Mouse (Mus musculus) liver, embryonic 13.5 days (tissue): ENCODE results near the gene Bicral. TPM values are rescaled to one million over a fixed set of nuclear protein-coding genes. Genes with fewer than 3 reads are reported as not detected.
A peak's percentile ranks its signal among the peaks of the same experiment; 100 is the strongest.

ENCODE experiments used
- ATAC-seq: fragments of 200-750 bp; cut with Nextera tagmentation; 2 replicates; pipeline ENCODE4 v1.8.0; 2017; ENCODE audit warnings: low read depth, mild to moderate bottlenecking, moderate number of reproducible peaks, moderate library complexity
- DNase-seq: peaks from one replicate; pipeline ENCODE4 v3.0.0; 2022
- H3K27ac ChIP-seq: fragments of 300-500 bp; sonication (generic); 2 replicates; pipeline ENCODE4 v1.5.1; 2015; ENCODE audit warnings: moderate library complexity, mild to moderate bottlenecking, inconsistent platforms
- H3K27me3 ChIP-seq: fragments of 300-500 bp; sonication (generic); 2 replicates; pipeline ENCODE4 v1.6.1; 2015; ENCODE audit warnings: mild to moderate bottlenecking, inconsistent platforms
- H3K36me3 ChIP-seq: fragments of 300-500 bp; sonication (generic); 2 replicates; pipeline ENCODE4 v1.6.1; 2015; ENCODE audit warnings: mild to moderate bottlenecking, inconsistent platforms
- H3K4me1 ChIP-seq: fragments of 300-500 bp; sonication (generic); replicated peaks from 2 replicates; pipeline ENCODE4 v1.6.1; 2015; ENCODE audit warnings: inconsistent platforms
- H3K4me2 ChIP-seq: fragments of 300-500 bp; sonication (generic); 2 replicates; pipeline ENCODE4 v1.6.1; 2015; ENCODE audit warnings: inconsistent platforms, mild to moderate bottlenecking, moderate library complexity
- H3K4me3 ChIP-seq: fragments of 300-500 bp; sonication (generic); replicated peaks from 2 replicates; pipeline ENCODE4 v1.5.1; 2015; ENCODE audit warnings: mild to moderate bottlenecking, inconsistent platforms
- H3K9ac ChIP-seq: fragments of 300-500 bp; sonication (generic); 2 replicates; pipeline ENCODE4 v1.6.1; 2015; ENCODE audit warnings: mild to moderate bottlenecking, inconsistent platforms
- H3K9me3 ChIP-seq: fragments of 300-500 bp; sonication (generic); replicated peaks from 2 replicates; pipeline ENCODE4 v1.6.1; 2016; ENCODE audit warnings: inconsistent platforms
- WGBS: fragments of 180-500 bp; shearing (Covaris S2); methylation state at CpG from one replicate; pipeline ENCODE4 v1.1.7; 2015; ENCODE audit not compliant: insufficient replicate concordance; 5-methylcytosine and 5-hydroxymethylcytosine counted together
- polyA plus RNA-seq: library from polyadenylated mRNA; unstranded; fragments of >200 nt; fragmentation: Nextera tagmentation; extraction: Ambion mirVana; gene quantifications from 2 replicates; pipeline ENCODE4 v1.2.1, GENCODE M21; 2015

Gene Bicral
- polyA plus RNA-seq, 1 experiment from 2014 or later, result 2.6 TPM

GRCm38 (mm10) chr17:46885910-46886643 is 27.8 kb upstream of the Bicral start:
- Histone ChIP-seq H3K27me3 (no peaks in the 10 kb centered on the region), H3K4me1 (peaks cover 84% of the 10 kb centered on the region), H3K36me3 (no peaks in the 10 kb centered on the region), H3K9ac (peak overlapping the region; percentile 58), H3K4me2 (peak overlapping the region; percentile 70), H3K27ac (peak overlapping the region; percentile 79), H3K4me3 (peak overlapping the region; percentile 43), H3K9me3 (no peaks in the 10 kb centered on the region)
- DNase-seq, result peak; percentile 57
- ATAC-seq, result peak; percentile 48
- WGBS, result 12% methylated on average over 17 of the region's 17 CpGs

GRCm38 (mm10) chr17:46885218-46885909 is 27.1 kb upstream of the Bicral start:
- H3K27me3 ChIP-seq, result no peaks in the 10 kb centered on the region
- peaks cover 83% of the 10 kb centered on the region for H3K4me1 ChIP-seq
- peak overlapping the region; percentile 58 for H3K9ac ChIP-seq
- no peaks in the 10 kb centered on the region for H3K36me3 ChIP-seq
- H3K4me3 ChIP-seq, result peak overlapping the region; percentile 43
- H3K4me2 ChIP-seq, result peak overlapping the region; percentile 70
- 35% methylated on average over 11 of the region's 11 CpGs for WGBS
- no peaks in the 10 kb centered on the region for H3K9me3 ChIP-seq
- DNase-seq, result peak; percentile 30
- ATAC-seq, result peak; percentile 26; the same call in 1 of the 2 replicates
- H3K27ac ChIP-seq, result peak overlapping the region; percentile 79

- H3K4me3 ChIP-seq, result no peak overlapping the region
- no peaks in the 10 kb centered on the region for H3K9me3 ChIP-seq
- no peaks in the 10 kb centered on the region for H3K36me3 ChIP-seq
- 72% methylated on average over 6 of the region's 6 CpGs for WGBS
- ATAC-seq, result no peak
- no peak for DNase-seq
- no peak overlapping the region for H3K9ac ChIP-seq
- no peaks in the 10 kb centered on the region for H3K27me3 ChIP-seq
- H3K4me1 ChIP-seq, result peaks cover 85% of the 10 kb centered on the region
- peak overlapping the region; percentile 79 for H3K27ac ChIP-seq
- H3K4me2 ChIP-seq, result no peak overlapping the region; the same call in 1 of the 2 replicates
Observed at GRCm38 (mm10) chr17:46884766-46885165, 26.5 kb upstream of the Bicral start.

- WGBS, result 76% methylated on average over 9 of the region's 9 CpGs
- no peaks in the 10 kb centered on the region for H3K9me3 ChIP-seq
- H3K4me2 ChIP-seq, result no peak overlapping the region
- no peak overlapping the region for H3K4me3 ChIP-seq
- H3K9ac ChIP-seq, result no peak overlapping the region
- H3K4me1 ChIP-seq, result peaks cover 75% of the 10 kb centered on the region
- no peaks in the 10 kb centered on the region for H3K27me3 ChIP-seq
- H3K36me3 ChIP-seq, result no peaks in the 10 kb centered on the region
- H3K27ac ChIP-seq, result no peak overlapping the region
- ATAC-seq, result no peak
- no peak for DNase-seq
Observed at GRCm38 (mm10) chr17:46883107-46883506, 24.8 kb upstream of the Bicral start.

- Histone ChIP-seq H3K36me3 (no peaks in the 10 kb centered on the region), H3K9ac (no peak overlapping the region), H3K27ac (no peak overlapping the region), H3K4me3 (no peak overlapping the region), H3K27me3 (no peaks in the 10 kb centered on the region), H3K4me2 (no peak overlapping the region), H3K4me1 (peaks cover 63% of the 10 kb centered on the region), H3K9me3 (no peaks in the 10 kb centered on the region)
- ATAC-seq, result no peak
- no peak for DNase-seq
- 76% methylated on average over 6 of the region's 6 CpGs for WGBS
Observed at GRCm38 (mm10) chr17:46881728-46882127, 23.4 kb upstream of the Bicral start.

GRCm38 (mm10) chr17:46880322-46880721 is 22.0 kb upstream of the Bicral start:
- 58% methylated on average over 2 of the region's 2 CpGs for WGBS
- H3K4me2 ChIP-seq, result no peak overlapping the region
- H3K9ac ChIP-seq, result no peak overlapping the region
- no peaks in the 10 kb centered on the region for H3K9me3 ChIP-seq
- H3K4me3 ChIP-seq, result no peak overlapping the region
- peaks cover 50% of the 10 kb centered on the region for H3K4me1 ChIP-seq
- no peak overlapping the region for H3K27ac ChIP-seq
- DNase-seq (no peak), ATAC-seq (no peak)
- H3K27me3 ChIP-seq, result no peaks in the 10 kb centered on the region
- H3K36me3 ChIP-seq, result no peaks in the 10 kb centered on the region

- ATAC-seq (no peak), DNase-seq (no peak)
- Histone ChIP-seq H3K4me2 (no peak overlapping the region), H3K4me1 (peaks cover 46% of the 10 kb centered on the region), H3K4me3 (no peak overlapping the region), H3K27me3 (no peaks in the 10 kb centered on the region), H3K27ac (no peak overlapping the region), H3K36me3 (no peaks in the 10 kb centered on the region), H3K9ac (no peak overlapping the region), H3K9me3 (no peaks in the 10 kb centered on the region)
- WGBS, result 56% methylated on average over 14 of the region's 14 CpGs
Observed at GRCm38 (mm10) chr17:46879841-46880311, 21.6 kb upstream of the Bicral start.

- Histone ChIP-seq H3K9me3 (no peaks in the 10 kb centered on the region), H3K4me2 (no peak overlapping the region), H3K4me3 (no peak overlapping the region), H3K27ac (no peak overlapping the region; the same call in 1 of the 2 replicates), H3K36me3 (no peaks in the 10 kb centered on the region), H3K9ac (no peak overlapping the region), H3K4me1 (peaks cover 36% of the 10 kb centered on the region), H3K27me3 (no peaks in the 10 kb centered on the region)
- WGBS, result 78% methylated on average over 5 of the region's 5 CpGs
- ATAC-seq (no peak), DNase-seq (no peak)
Observed at GRCm38 (mm10) chr17:46877061-46877460, 18.8 kb upstream of the Bicral start.

GRCm38 (mm10) chr17:46876371-46876950 is 18.2 kb upstream of the Bicral start:
- 68% methylated on average over 8 of the region's 8 CpGs for WGBS
- Histone ChIP-seq H3K36me3 (no peaks in the 10 kb centered on the region), H3K27ac (peak overlapping the region; percentile 50), H3K9ac (no peak overlapping the region), H3K4me2 (no peak overlapping the region), H3K4me3 (no peak overlapping the region), H3K27me3 (no peaks in the 10 kb centered on the region), H3K9me3 (no peaks in the 10 kb centered on the region), H3K4me1 (peaks cover 34% of the 10 kb centered on the region)
- DNase-seq (no peak), ATAC-seq (peak; percentile 43; the same call in 1 of the 2 replicates)

- Histone ChIP-seq H3K9me3 (no peaks in the 10 kb centered on the region), H3K4me1 (peaks cover 40% of the 10 kb centered on the region), H3K9ac (no peak overlapping the region), H3K36me3 (no peaks in the 10 kb centered on the region), H3K27ac (no peak overlapping the region), H3K4me2 (no peak overlapping the region), H3K4me3 (no peak overlapping the region), H3K27me3 (no peaks in the 10 kb centered on the region)
- WGBS, result 57% methylated on average over 3 of the region's 3 CpGs
- ATAC-seq, result no peak
- no peak for DNase-seq
Observed at GRCm38 (mm10) chr17:46875626-46876025, 17.3 kb upstream of the Bicral start.

GRCm38 (mm10) chr17:46874133-46874532 is 15.9 kb upstream of the Bicral start:
- no peaks in the 10 kb centered on the region for H3K36me3 ChIP-seq
- no peaks in the 10 kb centered on the region for H3K9me3 ChIP-seq
- ATAC-seq (no peak), DNase-seq (no peak)
- WGBS, result 37% methylated on average over 10 of the region's 10 CpGs
- no peak overlapping the region for H3K4me2 ChIP-seq
- no peak overlapping the region for H3K4me3 ChIP-seq
- no peak overlapping the region for H3K9ac ChIP-seq
- no peak overlapping the region for H3K27ac ChIP-seq
- no peaks in the 10 kb centered on the region for H3K27me3 ChIP-seq
- H3K4me1 ChIP-seq, result peaks cover 30% of the 10 kb centered on the region
